Mouse (Mus musculus) CH12.LX (cell line): ENCODE measurements at regions not wholly inside any gene's neighbourhood (a gene's known extent, or its start where the extent isn't known, plus 50 kb on each side); places are given as distances from the start of the nearest gene placed in this dataset.

Experiments
- DNase-seq: peaks from one replicate; pipeline ENCODE4 v3.0.0-alpha.2; 2013; ENCODE audit errors: extremely low read depth
- H3K27ac ChIP-seq: 2 replicates; pipeline ENCODE4 v1.5.1; 2012; ENCODE audit warnings: low read depth, mild to moderate bottlenecking, control low read depth, moderate library complexity; ENCODE audit not compliant: insufficient read depth
- H3K27me3 ChIP-seq: replicated peaks from 2 replicates; pipeline ENCODE3; 2012; ENCODE audit warnings: inconsistent platforms
- H3K36me3 ChIP-seq, 2 experiments: replicated peaks in 1 of 2; 2 replicates each; pipeline versions ENCODE3 to v1.6.1; 2012; ENCODE audit warnings: inconsistent platforms in 1 of 2, low read length in 1 of 2, mild to moderate bottlenecking in 1 of 2, mixed read lengths in 1 of 2, moderate library complexity in 1 of 2; ENCODE audit not compliant: control insufficient read depth in 1 of 2, insufficient read depth in 1 of 2
- H3K4me1 ChIP-seq, 2 experiments: 2 replicates each; pipeline ENCODE4 v1.6.1; 2012; ENCODE audit warnings: inconsistent platforms in 1 of 2, moderate library complexity in 1 of 2; ENCODE audit not compliant: insufficient read depth in 2 of 2, control insufficient read depth in 1 of 2
- H3K4me2 ChIP-seq: 2 replicates; pipeline ENCODE4 v1.6.1; 2012; ENCODE audit warnings: low read depth, mild to moderate bottlenecking, control low read depth; ENCODE audit not compliant: poor library complexity, insufficient read depth, severe bottlenecking
- H3K4me3 ChIP-seq, 3 experiments: fragments of 150-350 bp in 1 of 3; sonication (generic) in 1 of 3; replicated peaks in 1 of 3; 2 replicates each; pipeline versions ENCODE3 to v1.5.1; 2011 to 2012; ENCODE audit warnings: low read depth in 2 of 3, low read length in 2 of 3, mild to moderate bottlenecking in 2 of 3, moderate library complexity in 2 of 3, control low read depth in 1 of 3, improper control_type of control experiment in 1 of 3, inconsistent platforms in 1 of 3, mixed read lengths in 1 of 3; ENCODE audit not compliant: poor library complexity in 1 of 3
- H3K79me2 ChIP-seq: replicated peaks from 2 replicates; pipeline ENCODE4 v1.6.1; 2012; ENCODE audit warnings: mild to moderate bottlenecking, moderate library complexity; ENCODE audit not compliant: control insufficient read depth, poor library complexity, insufficient read depth, severe bottlenecking; ENCODE audit errors: extremely low read depth
- H3K9ac ChIP-seq: 2 replicates; pipeline ENCODE4 v1.6.1; 2012; ENCODE audit warnings: low read depth, mild to moderate bottlenecking, control low read depth, moderate library complexity; ENCODE audit not compliant: insufficient read depth
- H3K9me3 ChIP-seq: replicated peaks from 2 replicates; pipeline ENCODE3; 2012; ENCODE audit warnings: low read length, inconsistent platforms, mixed read lengths
- CHD2 ChIP-seq: IDR thresholded peaks from 2 replicates; pipeline ENCODE4 v1.6.1; 2011; ENCODE audit warnings: low read length, improper control_type of control experiment
- E2F4 ChIP-seq: IDR thresholded peaks from 2 replicates; pipeline ENCODE4 v1.6.1; 2011; ENCODE audit warnings: low read depth, low read length, improper control_type of control experiment; ENCODE audit not compliant: insufficient replicate concordance
- EP300 ChIP-seq: IDR thresholded peaks from 2 replicates; pipeline ENCODE4 v1.6.1; 2011; ENCODE audit warnings: low read length, improper control_type of control experiment
- ETS1 ChIP-seq: conservative IDR thresholded peaks from 2 replicates; pipeline ENCODE4 v1.6.1; 2012; ENCODE audit warnings: low read depth, mild to moderate bottlenecking, inconsistent platforms, low read length, improper control_type of control experiment, moderate library complexity
- MAZ ChIP-seq: IDR thresholded peaks from 2 replicates; pipeline ENCODE4 v1.6.1; 2012; ENCODE audit warnings: low read depth, mild to moderate bottlenecking, inconsistent platforms, low read length, improper control_type of control experiment, moderate library complexity
- MYC ChIP-seq: IDR thresholded peaks from 2 replicates; pipeline ENCODE4 v1.6.1; 2011; ENCODE audit warnings: low read depth, mild to moderate bottlenecking, improper control_type of control experiment, low read length
- NELFE ChIP-seq: IDR thresholded peaks from 2 replicates; pipeline ENCODE4 v1.6.1; 2011; ENCODE audit warnings: low read depth, low read length, improper control_type of control experiment
- NRF1 ChIP-seq: IDR thresholded peaks from 2 replicates; pipeline ENCODE4 v1.6.1; 2014; ENCODE audit warnings: low read depth, mild to moderate bottlenecking, inconsistent platforms, low read length, improper control_type of control experiment, moderate library complexity
- PAX5 ChIP-seq: IDR thresholded peaks from 2 replicates; pipeline ENCODE4 v1.6.1; 2012; ENCODE audit warnings: low read length, inconsistent platforms, mixed read lengths
- POLR2A ChIP-seq: IDR thresholded peaks from 2 replicates; pipeline ENCODE4 v1.6.1; 2011; ENCODE audit warnings: low read depth, mild to moderate bottlenecking, improper control_type of control experiment, low read length
- POLR2AphosphoS2 ChIP-seq: IDR thresholded peaks from 2 replicates; pipeline ENCODE4 v1.6.1; 2011; ENCODE audit warnings: low read depth, low read length, improper control_type of control experiment
- RCOR1 ChIP-seq: conservative IDR thresholded peaks from 2 replicates; pipeline ENCODE4 v1.6.1; 2012; ENCODE audit warnings: low read depth, mild to moderate bottlenecking, inconsistent platforms, low read length, improper control_type of control experiment
- UBTF ChIP-seq: IDR thresholded peaks from 2 replicates; pipeline ENCODE4 v1.6.1; 2012; ENCODE audit warnings: low read depth, mild to moderate bottlenecking, inconsistent platforms, low read length, improper control_type of control experiment, moderate library complexity
- USF1 ChIP-seq: IDR thresholded peaks from 2 replicates; pipeline ENCODE4 v1.6.1; 2014; ENCODE audit warnings: low read depth, mild to moderate bottlenecking, inconsistent platforms, low read length, improper control_type of control experiment
- USF2 ChIP-seq: conservative IDR thresholded peaks from 2 replicates; pipeline ENCODE4 v1.6.1; 2011; ENCODE audit warnings: low read depth, low read length, improper control_type of control experiment
- ZKSCAN1 ChIP-seq: IDR thresholded peaks from 2 replicates; pipeline ENCODE4 v1.6.1; 2012; ENCODE audit warnings: low read depth, inconsistent platforms, low read length, improper control_type of control experiment, borderline replicate concordance
- ZNF384 ChIP-seq: IDR thresholded peaks from 2 replicates; pipeline ENCODE4 v1.6.1; 2012; ENCODE audit warnings: low read depth, low read length, improper control_type of control experiment, inconsistent platforms
- dilution Hi-C: fragments of 300-500 bp; cut with MboI; formaldehyde crosslinking; loops from 2 replicates; pipeline ENCODE4 v1.14.3; 2020; ENCODE audit warnings: low sequenced_read_pairs; ENCODE audit not compliant: extremely low pct_unique_long_range_greater_than_20kb, extremely low pct_ligation_motif_present
- in situ Hi-C: fragments of 300-500 bp; cut with MboI; formaldehyde crosslinking; loops from 3 replicates; pipeline ENCODE4 v1.14.3; 2019; ENCODE audit warnings: low sequenced_read_pairs, low pct_ligation_motif_present, low pct_unique_long_range_greater_than_20kb, mixed read lengths

GRCm38 (mm10) chr8:88928675-88929377 is 115.1 kb downstream of the Sall1 start:
- in situ Hi-C loops: no loop called here
- dilution Hi-C loops: no loop called here
- Histone ChIP-seq H3K27ac (no peak overlapping the region), H3K79me2 (no peaks in the 10 kb centered on the region), H3K27me3 (no peaks in the 10 kb centered on the region), H3K4me1 (no peaks in the 10 kb centered on the region), H3K4me3 (no peak overlapping the region), H3K4me2 (no peak overlapping the region), H3K9ac (no peak overlapping the region), H3K36me3 (no peaks in the 10 kb centered on the region), H3K9me3 (peaks cover 34% of the 10 kb centered on the region)
- TF ChIP-seq ZKSCAN1 (no peak), E2F4 (no peak), RCOR1 (no peak)
- DNase-seq: no peak

GRCm38 (mm10) chr8:88922840-88923239 is 121.1 kb downstream of the Sall1 start:
- in situ Hi-C loops (no loop called here), dilution Hi-C loops (no loop called here)
- Histone ChIP-seq H3K4me3 (no peak overlapping the region), H3K4me1 (no peaks in the 10 kb centered on the region), H3K4me2 (no peak overlapping the region), H3K9me3 (peaks cover 26% of the 10 kb centered on the region), H3K9ac (no peak overlapping the region), H3K27me3 (no peaks in the 10 kb centered on the region), H3K36me3 (no peaks in the 10 kb centered on the region), H3K27ac (no peak overlapping the region), H3K79me2 (no peaks in the 10 kb centered on the region)
- TF ChIP-seq POLR2A (no peak), EP300 (no peak)
- no peak for DNase-seq

GRCm38 (mm10) chr8:88921967-88922366 is 122.0 kb downstream of the Sall1 start:
- H3K27me3 ChIP-seq: no peaks in the 10 kb centered on the region
- H3K79me2 ChIP-seq: no peaks in the 10 kb centered on the region
- H3K4me2 ChIP-seq: no peak overlapping the region
- in situ Hi-C loops: no loop called here
- dilution Hi-C loops: no loop called here
- TF ChIP-seq MAZ (no peak), USF1 (no peak), USF2 (no peak), NELFE (no peak), ETS1 (no peak), ZNF384 (no peak), CHD2 (no peak), EP300 (no peak), PAX5 (no peak), POLR2AphosphoS2 (no peak), NRF1 (no peak), MYC (no peak), UBTF (no peak)
- no peak overlapping the region for H3K27ac ChIP-seq
- no peak overlapping the region for H3K9ac ChIP-seq
- H3K4me1 ChIP-seq: no peaks in the 10 kb centered on the region
- H3K4me3 ChIP-seq: no peak overlapping the region
- H3K9me3 ChIP-seq: peaks cover 30% of the 10 kb centered on the region
- DNase-seq: no peak
- H3K36me3 ChIP-seq: no peaks in the 10 kb centered on the region
